Mouse (Mus musculus): ENCODE measurements around the gene Hint2. TPM values are rescaled to one million over a fixed set of nuclear protein-coding genes. Genes with fewer than 3 reads are reported as not detected.

The Hint2 gene
- polyA plus RNA-seq, 1 experiment from 2014 or later, result 88.0 TPM

- WGBS, result 29% methylated on average over 5 of the region's 5 CpGs
- H3K4me3 ChIP-seq (ENCODE audit: low read depth, low read length), result peak overlapping the region; percentile 64; the same call in 1 of the 2 replicates
- 0 out of 2 replicates have a peak, but pooled peaks cover 8% of the 10 kb centered on the region for H3K4me1 ChIP-seq (replicated peaks; ENCODE audit: control insufficient read depth, insufficient read depth, low read length)
- H3K4me2 ChIP-seq, result peak overlapping the region; percentile 96
- H3K9ac ChIP-seq (ENCODE audit: low read depth, low read length), result no peak overlapping the region
- no peaks in the 10 kb centered on the region for H3K9me3 ChIP-seq (ENCODE audit: control insufficient read depth, low read length)
- DNase-seq (ENCODE audit: low spot score) (peak; percentile 41), ATAC-seq (replicated peaks; ENCODE audit: low FRiP score) (no peak)
- no peak overlapping the region for H3K27ac ChIP-seq (ENCODE audit: low read depth, low read length)
- peaks cover 26% of the 10 kb centered on the region for H3K27me3 ChIP-seq (replicated peaks; ENCODE audit: control insufficient read depth, insufficient read depth, low read length)
- no peaks in the 10 kb centered on the region for H3K36me3 ChIP-seq (ENCODE audit: control insufficient read depth, insufficient read depth, low read length)
These were observed 25.6 kb downstream of the Hint2 start for GRCm38 (mm10) chr4:43630671-43631045.

GRCm38 (mm10) chr4:43630030-43630581 lies 26.2 kb downstream of the Hint2 start:
- Histone ChIP-seq H3K27me3 (replicated peaks; ENCODE audit: control insufficient read depth, insufficient read depth, low read length) (peaks cover 26% of the 10 kb centered on the region), H3K4me3 (ENCODE audit: low read depth, low read length) (no peak overlapping the region), H3K9me3 (ENCODE audit: control insufficient read depth, low read length) (peaks cover 5% of the 10 kb centered on the region), H3K9ac (ENCODE audit: low read depth, low read length) (no peak overlapping the region), H3K4me2 (peak overlapping the region; percentile 34), H3K27ac (ENCODE audit: low read depth, low read length) (no peak overlapping the region), H3K4me1 (replicated peaks; ENCODE audit: control insufficient read depth, insufficient read depth, low read length) (0 out of 2 replicates have a peak, but pooled peaks cover 8% of the 10 kb centered on the region), H3K36me3 (ENCODE audit: control insufficient read depth, insufficient read depth, low read length) (no peaks in the 10 kb centered on the region)
- ATAC-seq (replicated peaks; ENCODE audit: low FRiP score), result peak; percentile 65
- 11% methylated on average over 5 of the region's 5 CpGs for WGBS
- DNase-seq (ENCODE audit: low spot score), result peak; percentile 68

- Histone ChIP-seq H3K36me3 (ENCODE audit: control insufficient read depth, insufficient read depth, low read length) (no peaks in the 10 kb centered on the region), H3K27me3 (replicated peaks; ENCODE audit: control insufficient read depth, insufficient read depth, low read length) (peaks cover 26% of the 10 kb centered on the region), H3K9ac (ENCODE audit: low read depth, low read length) (no peak overlapping the region), H3K4me3 (ENCODE audit: low read depth, low read length) (no peak overlapping the region), H3K27ac (ENCODE audit: low read depth, low read length) (no peak overlapping the region), H3K4me1 (replicated peaks; ENCODE audit: control insufficient read depth, insufficient read depth, low read length) (0 out of 2 replicates have a peak, but pooled peaks cover 8% of the 10 kb centered on the region), H3K9me3 (ENCODE audit: control insufficient read depth, low read length) (peaks cover 9% of the 10 kb centered on the region), H3K4me2 (no peak overlapping the region)
- WGBS, result 50% methylated on average over 20 of the region's 20 CpGs
- DNase-seq (ENCODE audit: low spot score), result peak; percentile 31
- peak; percentile 21; the same call in 1 of the 2 replicates for ATAC-seq (replicated peaks; ENCODE audit: low FRiP score)
These were observed 27.0 kb downstream of the Hint2 start for GRCm38 (mm10) chr4:43629106-43629817.

- WGBS, result 68% methylated on average over 4 of the region's 4 CpGs
- H3K4me2 ChIP-seq, result no peak overlapping the region
- ATAC-seq (replicated peaks; ENCODE audit: low FRiP score), result no peak
- DNase-seq (ENCODE audit: low spot score), result no peak
- no peak overlapping the region for H3K27ac ChIP-seq (ENCODE audit: low read depth, low read length)
- H3K9ac ChIP-seq (ENCODE audit: low read depth, low read length), result no peak overlapping the region
- H3K9me3 ChIP-seq (ENCODE audit: control insufficient read depth, low read length), result peaks cover 5% of the 10 kb centered on the region
- H3K27me3 ChIP-seq (replicated peaks; ENCODE audit: control insufficient read depth, insufficient read depth, low read length), result 0 out of 2 replicates have a peak, but pooled peaks cover 2% of the 10 kb centered on the region
- H3K4me3 ChIP-seq (ENCODE audit: low read depth, low read length), result no peak overlapping the region
- H3K4me1 ChIP-seq (replicated peaks; ENCODE audit: control insufficient read depth, insufficient read depth, low read length), result no peaks in the 10 kb centered on the region
- no peaks in the 10 kb centered on the region for H3K36me3 ChIP-seq (ENCODE audit: control insufficient read depth, insufficient read depth, low read length)
These were observed 36.0 kb downstream of the Hint2 start for GRCm38 (mm10) chr4:43620146-43620778.

- ATAC-seq (replicated peaks; ENCODE audit: low FRiP score), result peak; percentile 87
- no peak for DNase-seq (ENCODE audit: low spot score)
These were observed 43.1 kb downstream of the Hint2 start for GRCm38 (mm10) chr4:43613060-43613730.

GRCm38 (mm10) chr4:43612534-43612933 lies 43.7 kb downstream of the Hint2 start:
- DNase-seq (ENCODE audit: low spot score), result no peak
- no peak overlapping the region; the same call in 1 of the 2 replicates for H3K9ac ChIP-seq (ENCODE audit: low read depth, low read length)
- peaks cover 4% of the 10 kb centered on the region; the same call in 1 of the 2 replicates for H3K4me1 ChIP-seq (replicated peaks; ENCODE audit: control insufficient read depth, insufficient read depth, low read length)
- no peaks in the 10 kb centered on the region for H3K36me3 ChIP-seq (ENCODE audit: control insufficient read depth, insufficient read depth, low read length)
- H3K9me3 ChIP-seq (ENCODE audit: control insufficient read depth, low read length), result no peaks in the 10 kb centered on the region
- H3K27me3 ChIP-seq (replicated peaks; ENCODE audit: control insufficient read depth, insufficient read depth, low read length), result no peaks in the 10 kb centered on the region
- H3K27ac ChIP-seq (ENCODE audit: low read depth, low read length), result peak overlapping the region; percentile 74
- WGBS, result 34% methylated on average over 10 of the region's 10 CpGs
- peak overlapping the region; percentile 48 for H3K4me2 ChIP-seq
- no peak overlapping the region; the same call in 1 of the 2 replicates for H3K4me3 ChIP-seq (ENCODE audit: low read depth, low read length)
- peak; percentile 91 for ATAC-seq (replicated peaks; ENCODE audit: low FRiP score)

More at GRCm38 (mm10) chr4:43613060-43613730, 43.1 kb downstream of the Hint2 start:
- no peaks in the 10 kb centered on the region for H3K9me3 ChIP-seq (ENCODE audit: control insufficient read depth, low read length)
- 52% methylated on average over 3 of the region's 3 CpGs for WGBS
- H3K27ac ChIP-seq (ENCODE audit: low read depth, low read length), result peak overlapping the region; percentile 74
- H3K4me1 ChIP-seq (replicated peaks; ENCODE audit: control insufficient read depth, insufficient read depth, low read length), result peaks cover 4% of the 10 kb centered on the region; the same call in 1 of the 2 replicates
- H3K4me2 ChIP-seq, result peak overlapping the region; percentile 48
- no peaks in the 10 kb centered on the region for H3K27me3 ChIP-seq (replicated peaks; ENCODE audit: control insufficient read depth, insufficient read depth, low read length)
- H3K36me3 ChIP-seq (ENCODE audit: control insufficient read depth, insufficient read depth, low read length), result no peaks in the 10 kb centered on the region
- H3K4me3 ChIP-seq (ENCODE audit: low read depth, low read length), result no peak overlapping the region
- H3K9ac ChIP-seq (ENCODE audit: low read depth, low read length), result peak overlapping the region; percentile 36; the same call in 1 of the 2 replicates

GRCm38 (mm10) chr4:43604751-43605685 lies 51.2 kb downstream of the Hint2 start:
- Histone ChIP-seq H3K9ac (ENCODE audit: low read depth, low read length) (peak overlapping the region; percentile 43; the same call in 1 of the 2 replicates), H3K4me3 (ENCODE audit: low read depth, low read length) (no peak overlapping the region), H3K4me2 (peak overlapping the region; percentile 19), H3K4me1 (replicated peaks; ENCODE audit: control insufficient read depth, insufficient read depth, low read length) (peaks cover 22% of the 10 kb centered on the region), H3K36me3 (ENCODE audit: control insufficient read depth, insufficient read depth, low read length) (no peaks in the 10 kb centered on the region), H3K27ac (ENCODE audit: low read depth, low read length) (peak overlapping the region; percentile 75), H3K9me3 (ENCODE audit: control insufficient read depth, low read length) (no peaks in the 10 kb centered on the region), H3K27me3 (replicated peaks; ENCODE audit: control insufficient read depth, insufficient read depth, low read length) (no peaks in the 10 kb centered on the region)
- WGBS, result 45% methylated on average over 9 of the region's 9 CpGs
- no peak for DNase-seq (ENCODE audit: low spot score)
- ATAC-seq (replicated peaks; ENCODE audit: low FRiP score), result peak; percentile 94

Measured in liver, embryonic 11.5 days (tissue).